Mouse (Mus musculus) neural tube, embryonic 15.5 days (tissue): ENCODE measurements around the gene Lgals3. TPM values are rescaled to one million over a fixed set of nuclear protein-coding genes. Genes with fewer than 3 reads are reported as not detected.
"Not testable (repeated sequence)": the region's sequence is repeated elsewhere in the genome, so short reads cannot be mapped to it uniquely, and the experiment has no call there.

Experiments
- ATAC-seq: fragments of 200-750 bp; cut with Nextera tagmentation; 2 replicates; pipeline ENCODE4 v1.8.0; 2017; ENCODE audit warnings: mild to moderate bottlenecking, moderate TSS enrichment, moderate library complexity; ENCODE audit not compliant: low FRiP score
- H3K27ac ChIP-seq: fragments of 300-500 bp; sonication (generic); replicated peaks from 2 replicates; pipeline ENCODE4 v1.5.1; 2015; ENCODE audit warnings: mild to moderate bottlenecking, inconsistent platforms
- H3K27me3 ChIP-seq: fragments of 300-500 bp; sonication (generic); replicated peaks from 2 replicates; pipeline ENCODE4 v1.6.1; 2015; ENCODE audit warnings: inconsistent platforms
- H3K36me3 ChIP-seq: fragments of 300-500 bp; sonication (generic); 2 replicates; pipeline ENCODE4 v1.6.1; 2015; ENCODE audit warnings: inconsistent platforms
- H3K4me1 ChIP-seq: fragments of 300-500 bp; sonication (generic); 2 replicates; pipeline ENCODE4 v1.6.1; 2015; ENCODE audit warnings: inconsistent platforms
- H3K4me2 ChIP-seq: fragments of 300-500 bp; sonication (generic); 2 replicates; pipeline ENCODE4 v1.6.1; 2015; ENCODE audit warnings: inconsistent platforms, mild to moderate bottlenecking, moderate library complexity
- H3K4me3 ChIP-seq: fragments of 300-500 bp; sonication (generic); replicated peaks from 2 replicates; pipeline ENCODE4 v1.5.1; 2015; ENCODE audit warnings: mild to moderate bottlenecking, inconsistent platforms
- H3K9ac ChIP-seq: fragments of 300-500 bp; sonication (generic); replicated peaks from 2 replicates; pipeline ENCODE4 v1.6.1; 2015; ENCODE audit warnings: mild to moderate bottlenecking, inconsistent platforms
- H3K9me3 ChIP-seq: fragments of 300-500 bp; sonication (generic); replicated peaks from 2 replicates; pipeline ENCODE4 v1.6.1; 2016; ENCODE audit warnings: inconsistent platforms
- WGBS: fragments of 180-500 bp; shearing (Covaris S2); methylation state at CpG from one replicate; pipeline ENCODE4 v1.1.7; 2015; ENCODE audit warnings: mixed read lengths; 5-methylcytosine and 5-hydroxymethylcytosine counted together
- polyA plus RNA-seq: library from polyadenylated mRNA; unstranded; fragments of >200 nt; fragmentation: Nextera tagmentation; extraction: Ambion mirVana; gene quantifications from 2 replicates; pipeline ENCODE4 v1.2.1, GENCODE M21; 2015

The Lgals3 gene
- polyA plus RNA-seq, result 5.0 and 9.7 TPM in 2 replicates

DNA sequence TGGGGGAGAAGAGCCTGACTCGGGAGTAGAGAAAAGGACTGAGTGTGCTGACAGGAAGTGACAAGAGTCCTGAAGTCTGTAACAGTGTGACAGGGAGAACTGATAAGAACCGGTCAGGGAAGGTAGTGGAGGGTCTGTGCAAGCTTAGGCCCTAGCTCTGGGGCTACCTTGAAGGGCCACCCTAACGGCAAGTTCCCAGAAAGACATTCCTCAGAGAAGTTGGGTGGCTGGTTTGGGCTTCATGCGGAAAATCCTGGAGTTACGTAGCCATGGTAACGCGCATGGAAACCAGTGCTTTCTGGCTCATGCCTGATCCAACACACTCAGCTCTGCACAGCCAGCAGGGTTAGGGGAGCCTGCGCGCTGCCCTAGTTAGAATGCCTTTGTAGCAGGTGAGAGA, at the start of gene Lgals3:
TSS of gene Lgals3 (plus strand) at position 291 of the 400 bp plus-strand sequence.
- Histone ChIP-seq H3K4me1 (peaks cover 21% of the 10 kb centered on the region), H3K27ac (peak within 1 kb of the TSS; percentile 63), H3K4me2 (peak within 1 kb of the TSS; percentile 20; the same call in 1 of the 2 replicates), H3K9me3 (no peaks in the 10 kb centered on the region), H3K9ac (no peak within 1 kb of the TSS), H3K4me3 (no peak within 1 kb of the TSS), H3K27me3 (0 out of 2 replicates have a peak, but pooled peaks cover 5% of the 10 kb centered on the region), H3K36me3 (no peaks in the 10 kb centered on the region)
- WGBS, result 46% methylated on average over 9 of the region's 9 CpGs
- ATAC-seq, result peak; percentile 89

DNA sequence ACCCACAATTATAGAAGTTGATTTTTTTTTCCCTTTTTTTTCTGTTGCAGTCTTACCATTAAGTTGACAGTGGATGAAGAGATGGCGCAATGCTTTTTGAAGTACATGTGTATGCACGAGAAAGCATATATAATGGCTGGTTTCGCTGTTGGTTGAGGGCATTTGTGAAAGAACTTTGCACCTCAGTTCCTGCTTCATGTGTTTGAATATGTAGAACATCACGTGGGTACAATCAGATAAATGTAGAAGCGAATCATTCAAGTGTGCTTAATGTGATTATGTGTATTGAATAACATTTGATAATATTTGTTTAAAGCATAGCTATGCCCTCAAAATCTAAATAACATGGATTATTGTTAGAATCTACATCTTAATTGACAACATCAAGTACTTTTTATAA, 48.2 kb upstream of the Lgals3 start:
- Histone ChIP-seq H3K9me3 (no peaks in the 10 kb centered on the region), H3K27ac (no peak overlapping the region), H3K4me3 (no peak overlapping the region), H3K9ac (no peak overlapping the region), H3K27me3 (no peaks in the 10 kb centered on the region), H3K36me3 (peaks cover 28% of the 10 kb centered on the region), H3K4me1 (no peaks in the 10 kb centered on the region), H3K4me2 (no peak overlapping the region)
- ATAC-seq, result no peak
- 95% methylated on average over 5 of the region's 5 CpGs for WGBS

DNA sequence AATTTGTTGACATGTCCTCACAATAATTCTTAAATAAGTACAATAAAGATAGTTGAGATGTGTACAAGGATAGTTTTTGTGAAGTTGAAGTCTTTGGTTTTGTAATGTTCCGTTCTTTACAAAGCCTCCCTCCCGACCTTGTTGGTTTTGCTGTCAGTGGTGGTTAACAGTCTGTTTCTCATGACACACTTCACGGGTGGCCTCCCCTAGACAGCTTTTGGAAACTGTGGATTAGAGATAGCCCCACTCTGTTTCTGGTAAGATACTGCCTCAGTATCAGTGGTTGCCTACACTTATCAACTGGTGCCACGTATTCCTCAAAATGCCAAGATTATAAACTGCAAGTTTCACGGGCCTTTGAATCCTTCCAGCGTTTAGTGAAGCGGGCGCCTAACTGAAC, 46.0 kb upstream of the Lgals3 start:
- not testable (repeated sequence) for H3K9me3 ChIP-seq, H3K4me1 ChIP-seq, H3K4me3 ChIP-seq, H3K27ac ChIP-seq, H3K9ac ChIP-seq, H3K4me2 ChIP-seq, ATAC-seq, H3K27me3 ChIP-seq
- WGBS, result 96% methylated on average over 6 of the region's 8 CpGs
- H3K36me3 ChIP-seq, result peaks cover 19% of the 10 kb centered on the region

DNA sequence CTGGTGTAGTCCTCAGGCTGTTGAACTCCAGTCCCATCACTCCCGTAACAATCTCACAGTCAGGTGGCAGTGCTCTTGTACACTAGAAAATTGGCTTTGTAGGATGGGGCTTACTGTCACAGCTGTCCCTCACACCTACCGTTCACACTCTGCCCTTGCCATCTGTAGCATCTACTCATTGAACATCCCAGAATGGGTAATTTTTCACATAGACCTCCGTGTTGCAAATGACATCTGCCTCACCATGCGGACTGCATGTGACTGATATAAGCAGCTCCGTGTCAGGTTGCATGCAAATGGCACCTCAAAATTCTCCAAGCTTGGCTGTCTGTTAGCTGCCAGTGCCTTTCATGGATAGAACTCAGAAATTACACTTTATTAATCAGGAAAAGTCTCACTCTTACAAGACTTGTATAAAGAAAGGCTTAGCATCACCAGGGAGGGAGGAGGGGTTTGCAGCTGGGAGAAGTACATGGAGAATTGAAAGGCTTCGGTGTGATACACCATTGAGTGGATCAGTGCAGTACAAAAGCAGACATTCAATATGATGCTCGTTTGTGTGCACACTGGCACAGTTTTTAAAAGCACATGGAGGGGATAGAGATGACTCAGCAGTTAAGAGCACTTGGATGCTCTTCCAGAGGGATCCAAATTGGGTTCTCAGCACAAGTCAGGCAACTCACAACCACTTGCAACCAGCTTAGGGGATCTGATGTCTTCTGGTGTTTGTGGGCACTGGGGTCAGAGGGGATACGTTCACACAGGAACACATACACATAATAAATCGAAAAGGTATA, 41.4 kb upstream of the Lgals3 start:
- H3K9me3 ChIP-seq, result no peaks in the 10 kb centered on the region
- H3K4me1 ChIP-seq, result no peaks in the 10 kb centered on the region
- H3K4me2 ChIP-seq, result no peak overlapping the region
- no peak overlapping the region for H3K9ac ChIP-seq
- no peak overlapping the region for H3K4me3 ChIP-seq
- no peak for ATAC-seq
- H3K27me3 ChIP-seq, result no peaks in the 10 kb centered on the region
- 83% methylated on average over 9 of the region's 9 CpGs for WGBS
- no peak overlapping the region for H3K27ac ChIP-seq
- no peaks in the 10 kb centered on the region for H3K36me3 ChIP-seq

DNA sequence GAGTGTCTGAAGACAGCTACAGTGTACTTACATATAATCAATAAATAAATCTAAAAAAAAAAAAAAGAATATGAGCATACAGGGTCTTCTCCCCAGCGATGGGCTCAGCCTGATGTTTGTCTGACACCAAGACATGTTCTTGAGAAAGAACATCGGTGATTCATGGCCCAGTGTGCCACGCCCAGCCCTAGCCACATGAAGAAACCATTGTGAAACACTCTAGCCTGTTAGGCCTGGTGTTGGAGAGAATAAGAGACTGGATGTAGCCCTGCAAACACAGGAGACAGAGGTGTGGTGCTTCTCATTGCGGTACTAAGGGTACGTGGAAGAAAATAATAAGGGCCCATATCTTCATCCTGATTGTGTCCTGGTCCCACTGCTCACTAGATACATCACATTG, 40.2 kb upstream of the Lgals3 start:
- no peaks in the 10 kb centered on the region for H3K9me3 ChIP-seq
- no peak overlapping the region for H3K4me2 ChIP-seq
- ATAC-seq, result no peak
- no peaks in the 10 kb centered on the region for H3K4me1 ChIP-seq
- H3K36me3 ChIP-seq, result no peaks in the 10 kb centered on the region
- no peak overlapping the region for H3K9ac ChIP-seq
- H3K27ac ChIP-seq, result no peak overlapping the region
- H3K4me3 ChIP-seq, result no peak overlapping the region
- 97% methylated on average over 5 of the region's 5 CpGs for WGBS
- no peaks in the 10 kb centered on the region for H3K27me3 ChIP-seq

DNA sequence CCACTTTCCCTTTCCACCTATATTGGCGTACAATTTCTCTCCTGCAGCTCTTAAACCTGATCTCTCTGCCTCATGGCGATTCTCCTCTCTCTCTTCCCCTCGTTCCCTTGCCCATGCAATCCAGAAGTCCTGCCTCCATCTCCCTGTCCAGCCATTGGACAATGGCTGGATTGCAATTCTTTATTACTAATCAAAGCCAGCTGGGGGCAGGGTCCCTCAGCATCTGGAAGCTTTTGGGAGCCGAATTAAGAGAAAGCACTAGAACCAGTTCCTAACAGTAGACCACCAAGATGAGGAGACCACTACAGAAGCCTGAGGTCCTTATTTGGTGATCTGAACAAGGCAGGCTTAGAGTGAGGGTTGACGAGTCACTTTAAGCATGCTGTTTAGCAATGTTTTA, 35.6 kb upstream of the Lgals3 start:
- no peak overlapping the region for H3K27ac ChIP-seq
- no peak overlapping the region for H3K9ac ChIP-seq
- H3K4me2 ChIP-seq, result no peak overlapping the region
- H3K4me3 ChIP-seq, result no peak overlapping the region
- no peak for ATAC-seq
- no peaks in the 10 kb centered on the region for H3K27me3 ChIP-seq
- 73% methylated on average over 5 of the region's 5 CpGs for WGBS
- H3K9me3 ChIP-seq, result no peaks in the 10 kb centered on the region
- H3K4me1 ChIP-seq, result no peaks in the 10 kb centered on the region
- no peaks in the 10 kb centered on the region for H3K36me3 ChIP-seq

DNA sequence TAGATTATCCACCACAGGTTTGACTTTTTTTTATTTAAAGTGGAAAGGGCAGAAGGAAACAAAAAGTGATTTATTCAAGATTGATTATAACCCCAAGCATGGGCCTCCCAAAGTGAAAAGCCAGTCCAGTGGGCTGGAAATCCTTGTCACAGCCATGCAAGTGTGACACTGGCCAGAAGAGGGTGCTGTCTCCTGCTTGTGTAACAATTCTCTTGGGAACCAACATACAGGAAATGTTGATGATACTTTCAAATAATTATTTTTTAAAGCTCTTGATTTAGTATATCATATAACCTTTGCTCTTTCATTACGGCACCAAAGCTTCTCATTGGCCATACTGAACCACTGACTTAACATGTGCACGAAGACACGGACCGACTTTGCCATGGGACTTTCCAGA, 32.7 kb upstream of the Lgals3 start:
- no peak for ATAC-seq
- Histone ChIP-seq H3K4me1 (no peaks in the 10 kb centered on the region), H3K27ac (no peak overlapping the region), H3K36me3 (no peaks in the 10 kb centered on the region), H3K4me3 (no peak overlapping the region), H3K9ac (no peak overlapping the region), H3K9me3 (no peaks in the 10 kb centered on the region), H3K27me3 (no peaks in the 10 kb centered on the region), H3K4me2 (no peak overlapping the region)
- WGBS, result 84% methylated on average over 4 of the region's 4 CpGs

DNA sequence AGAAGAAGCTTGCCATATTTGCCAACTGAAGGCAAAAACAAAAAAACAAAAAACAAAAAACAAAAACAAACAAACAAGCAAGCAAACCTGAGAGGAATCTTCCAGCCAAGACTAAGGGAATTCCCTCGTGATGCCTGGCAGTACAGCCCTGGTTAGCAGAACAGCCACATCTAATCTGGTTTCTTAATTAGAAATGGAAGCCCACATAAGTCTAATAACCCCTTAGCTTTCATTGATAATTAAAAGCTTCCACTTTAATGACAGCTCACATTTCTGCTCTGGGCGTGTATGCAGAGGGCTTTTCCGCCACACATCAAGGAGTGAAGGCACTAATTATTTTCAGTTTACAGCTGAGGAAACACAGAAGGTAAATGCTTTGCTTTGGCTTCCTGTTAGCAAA, 32.3 kb upstream of the Lgals3 start:
- Histone ChIP-seq H3K27ac (no peak overlapping the region), H3K9me3 (no peaks in the 10 kb centered on the region), H3K36me3 (no peaks in the 10 kb centered on the region), H3K4me1 (no peaks in the 10 kb centered on the region), H3K27me3 (no peaks in the 10 kb centered on the region), H3K4me2 (no peak overlapping the region), H3K4me3 (no peak overlapping the region), H3K9ac (no peak overlapping the region)
- no peak for ATAC-seq
- 59% methylated on average over 3 of the region's 3 CpGs for WGBS

DNA sequence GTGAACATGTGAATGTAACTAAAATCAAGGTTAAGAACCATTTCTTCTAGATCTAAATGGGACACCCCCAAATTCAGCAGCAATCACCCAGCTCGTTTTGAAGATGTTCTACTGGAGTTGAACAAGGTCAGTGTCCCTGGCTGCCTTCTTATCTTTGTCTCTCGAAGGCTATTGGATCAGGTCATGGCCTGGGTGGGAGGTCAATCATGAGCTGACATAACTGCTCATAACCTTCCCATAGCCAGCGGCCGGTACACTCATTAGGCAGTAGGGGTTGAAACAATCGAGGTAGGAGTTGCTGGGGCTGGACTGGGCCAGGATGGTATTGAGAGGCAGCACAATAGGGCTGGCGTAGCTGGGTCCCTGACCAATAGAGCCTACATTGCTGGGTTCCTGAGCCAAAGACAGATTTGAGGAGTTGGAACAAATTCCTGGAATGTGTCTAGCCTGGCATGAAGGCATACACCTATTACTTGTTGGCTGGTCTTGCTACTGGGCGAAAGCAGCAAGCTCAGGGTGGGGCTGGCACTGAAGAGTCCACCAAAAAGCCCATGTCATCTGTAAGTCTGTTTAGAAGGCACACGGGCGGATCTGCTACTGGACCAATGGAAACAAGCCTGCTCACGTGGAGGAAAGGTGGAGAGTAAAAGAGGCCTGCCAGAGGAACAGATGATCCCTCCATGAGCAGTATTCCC, 27.2 kb upstream of the Lgals3 start:
- H3K27me3 ChIP-seq, result no peaks in the 10 kb centered on the region
- H3K4me2 ChIP-seq, result no peak overlapping the region
- H3K9ac ChIP-seq, result no peak overlapping the region
- no peak overlapping the region for H3K4me3 ChIP-seq
- H3K9me3 ChIP-seq, result no peaks in the 10 kb centered on the region
- ATAC-seq, result no peak
- WGBS, result 89% methylated on average over 10 of the region's 10 CpGs
- no peaks in the 10 kb centered on the region for H3K4me1 ChIP-seq
- H3K27ac ChIP-seq, result no peak overlapping the region
- H3K36me3 ChIP-seq, result no peaks in the 10 kb centered on the region

DNA sequence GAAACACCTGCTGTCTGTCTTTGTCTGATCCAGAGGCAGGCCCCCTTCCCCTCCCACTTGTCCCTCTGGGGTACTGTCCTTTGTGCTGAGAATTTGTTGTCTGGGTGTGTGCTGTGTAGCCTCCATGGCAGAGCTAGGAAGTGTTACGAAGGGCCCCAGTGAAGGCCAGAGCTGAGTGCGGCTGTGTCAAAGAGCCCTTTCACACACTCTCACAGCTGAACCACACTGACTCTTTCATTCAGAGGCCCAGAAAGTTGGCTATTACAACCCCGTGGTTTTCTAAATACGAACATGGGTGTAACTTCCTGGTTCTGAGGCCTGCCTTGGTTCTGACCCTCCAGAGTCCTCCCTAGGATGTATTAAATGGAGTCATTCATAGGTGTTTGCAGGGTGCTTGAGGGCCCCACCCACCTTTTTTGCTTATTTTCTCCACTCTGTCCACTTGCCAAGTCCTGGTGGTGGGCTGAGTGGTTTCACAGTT, 25.7 kb upstream of the Lgals3 start:
- H3K9ac ChIP-seq, result no peak overlapping the region
- no peak overlapping the region for H3K4me2 ChIP-seq
- no peaks in the 10 kb centered on the region for H3K36me3 ChIP-seq
- 49% methylated on average over 4 of the region's 4 CpGs for WGBS
- ATAC-seq, result peak; percentile 45; the same call in 1 of the 2 replicates
- H3K4me3 ChIP-seq, result no peak overlapping the region
- H3K4me1 ChIP-seq, result no peaks in the 10 kb centered on the region
- H3K27ac ChIP-seq, result 0 out of 2 replicates have a peak overlapping the region, but pooled peaks have one; percentile 33
- H3K9me3 ChIP-seq, result no peaks in the 10 kb centered on the region
- no peaks in the 10 kb centered on the region for H3K27me3 ChIP-seq

DNA sequence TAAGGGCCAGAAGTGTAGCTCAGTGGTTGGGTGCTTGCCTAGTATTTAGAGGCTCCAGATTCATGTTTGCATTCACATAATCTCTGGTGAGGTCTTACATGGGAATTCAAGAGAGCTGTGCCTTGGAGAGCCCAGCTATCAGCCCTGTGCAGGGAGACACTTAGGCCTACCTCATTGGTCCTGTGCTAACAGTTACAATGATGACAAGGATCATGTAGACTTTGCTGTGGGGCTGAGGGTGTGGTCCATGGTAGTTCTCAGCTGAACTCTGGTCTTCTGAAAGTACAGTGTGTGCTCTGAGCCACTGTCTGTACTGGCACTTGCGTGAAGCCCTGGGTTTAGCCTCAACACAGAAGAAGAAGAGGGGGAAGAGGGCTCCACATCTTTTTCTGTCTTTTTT, 20.8 kb upstream of the Lgals3 start:
- H3K9ac ChIP-seq, result no peak overlapping the region
- no peak overlapping the region for H3K27ac ChIP-seq
- H3K27me3 ChIP-seq, result no peaks in the 10 kb centered on the region
- 92% methylated on average over 1 of the region's 1 CpGs for WGBS
- no peak for ATAC-seq
- H3K36me3 ChIP-seq, result no peaks in the 10 kb centered on the region
- H3K4me3 ChIP-seq, result no peak overlapping the region
- no peak overlapping the region for H3K4me2 ChIP-seq
- no peaks in the 10 kb centered on the region for H3K9me3 ChIP-seq
- H3K4me1 ChIP-seq, result no peaks in the 10 kb centered on the region

DNA sequence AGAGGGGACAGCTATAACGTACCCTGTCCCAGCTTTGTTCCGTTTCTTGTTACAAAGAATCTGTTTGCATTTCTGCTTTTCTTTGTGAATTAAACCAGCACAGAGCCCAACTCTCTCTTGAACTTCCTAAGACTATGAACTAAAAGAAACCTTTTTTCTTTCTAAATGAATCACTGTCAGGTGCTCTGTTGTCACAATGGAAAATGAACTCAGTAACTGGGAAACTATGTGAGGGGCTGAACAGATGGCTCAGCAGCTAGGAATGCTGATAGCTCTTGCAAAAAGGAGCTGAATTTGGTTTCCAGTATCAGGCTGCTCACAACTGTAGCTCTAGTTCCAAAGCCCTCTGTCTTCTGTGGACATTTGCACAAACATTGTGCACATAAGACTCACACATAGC, 16.6 kb upstream of the Lgals3 start:
- ATAC-seq, result no peak
- WGBS, result 74% methylated on average over 2 of the region's 2 CpGs
- Histone ChIP-seq H3K27me3 (no peaks in the 10 kb centered on the region), H3K36me3 (no peaks in the 10 kb centered on the region), H3K27ac (no peak overlapping the region), H3K9ac (no peak overlapping the region), H3K4me3 (no peak overlapping the region), H3K9me3 (no peaks in the 10 kb centered on the region), H3K4me1 (no peaks in the 10 kb centered on the region), H3K4me2 (no peak overlapping the region)
